Mouse (Mus musculus): ENCODE results near the gene Nkapd1.

DNA sequence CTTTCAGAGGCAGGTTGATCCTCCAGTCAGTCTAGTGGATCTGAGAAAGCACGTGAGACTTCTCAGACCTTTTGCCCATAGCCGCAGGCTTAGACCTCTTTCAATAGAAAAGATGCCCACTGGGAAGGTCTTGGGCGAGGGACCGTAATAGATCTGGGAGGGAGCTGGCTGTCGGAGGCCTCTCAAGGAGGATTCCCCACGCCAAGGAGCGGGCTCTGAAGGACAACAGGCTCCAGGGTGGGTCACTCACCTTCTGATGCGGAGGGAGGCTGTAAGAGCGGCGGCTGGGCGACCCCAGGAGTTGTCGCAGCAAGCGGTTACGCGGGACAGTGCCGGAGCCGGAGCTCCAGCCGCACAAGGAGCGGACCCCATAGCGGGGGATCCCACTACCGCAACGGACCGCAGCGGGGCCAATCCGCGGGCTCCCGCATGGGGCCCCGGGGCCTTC, 41.7 kb upstream of the Nkapd1 start:
- TF ChIP-seq CTCF (IDR thresholded peaks at IDR 0.05; ENCODE audit: control insufficient read depth, insufficient read depth, low read length) = no peak
- no peak for TF ChIP-seq POLR2A (IDR thresholded peaks at IDR 0.05; ENCODE audit: borderline replicate concordance, control insufficient read depth, low read depth, low read length)

Measured in bone marrow, adult 2 months (tissue).